Mouse (Mus musculus): Measurements from ENCODE around the gene Hhat. TPM values are rescaled to one million over a fixed set of nuclear protein-coding genes. Genes with fewer than 3 reads are reported as not detected.

Hhat gene
- polyA plus RNA-seq, 1 experiment from 2014 or later = 3.6 TPM

DNA sequence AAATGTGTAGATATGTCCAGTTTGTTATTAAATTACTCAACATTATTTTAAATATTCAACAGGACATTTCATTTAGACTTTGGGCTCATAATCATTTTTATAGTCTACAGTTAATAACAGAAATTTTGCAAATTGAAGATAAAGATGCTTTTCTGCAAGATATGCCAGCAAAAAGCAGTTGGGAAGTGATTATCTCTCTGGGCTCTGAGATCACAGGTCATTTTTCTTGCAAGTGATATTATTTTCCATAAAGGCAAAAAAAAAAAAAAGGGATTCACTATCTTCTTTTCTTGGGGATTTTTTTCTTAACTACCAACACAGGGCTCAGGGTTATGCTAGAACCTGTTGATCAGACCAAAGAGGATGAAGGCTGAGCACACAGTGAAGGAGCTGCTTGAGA, 238.0 kb downstream of the Hhat start:
- H3K4me1 ChIP-seq (replicated peaks; ENCODE audit: control insufficient read depth, insufficient read depth) = no peaks in the 10 kb centered on the region
- no peaks in the 10 kb centered on the region for H3K9me3 ChIP-seq (ENCODE audit: control insufficient read depth, low read length)
- DNase-seq (ENCODE audit: low spot score) = no peak
- H3K36me3 ChIP-seq (ENCODE audit: control insufficient read depth, insufficient read depth, low read length) = no peaks in the 10 kb centered on the region
- no peak overlapping the region for H3K27ac ChIP-seq (replicated peaks)
- no peak for ATAC-seq (ENCODE audit: low FRiP score, low TSS enrichment)
- no peak overlapping the region for H3K4me2 ChIP-seq (replicated peaks; ENCODE audit: low read depth)
- no peaks in the 10 kb centered on the region for H3K27me3 ChIP-seq (ENCODE audit: control insufficient read depth, insufficient read depth, low read length)
- H3K4me3 ChIP-seq (ENCODE audit: low read depth, low read length) = no peak overlapping the region
- TF ChIP-seq EP300 (optimal IDR thresholded peaks at IDR 0.05) (no peak), CTCF (IDR thresholded peaks at IDR 0.05; ENCODE audit: low read depth) (no peak)
- H3K9ac ChIP-seq (ENCODE audit: low read length) = no peak overlapping the region

DNA sequence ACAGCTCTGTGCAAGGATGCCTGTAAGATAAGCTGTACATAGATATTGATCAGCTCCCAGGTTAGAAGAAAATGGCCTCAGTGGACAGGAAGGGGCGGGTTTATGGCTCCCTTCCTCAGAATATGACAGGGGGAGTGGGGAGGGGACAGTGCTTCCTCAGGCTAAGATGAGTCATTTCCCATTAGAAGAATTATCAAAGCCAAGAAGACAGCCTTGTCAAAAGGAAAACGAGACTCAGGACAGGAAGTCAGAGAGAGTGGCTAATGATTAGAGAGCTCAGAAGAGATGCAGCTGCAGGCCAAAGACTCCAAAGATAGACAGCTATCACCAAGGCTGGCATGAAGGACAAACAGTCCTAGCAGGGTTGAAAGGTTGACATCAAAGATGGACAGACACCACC, 238.8 kb downstream of the Hhat start:
- Histone ChIP-seq H3K4me2 (replicated peaks; ENCODE audit: low read depth) (no peak overlapping the region), H3K9me3 (ENCODE audit: control insufficient read depth, low read length) (no peaks in the 10 kb centered on the region), H3K27ac (replicated peaks) (no peak overlapping the region), H3K27me3 (ENCODE audit: control insufficient read depth, insufficient read depth, low read length) (no peaks in the 10 kb centered on the region), H3K4me1 (replicated peaks; ENCODE audit: control insufficient read depth, insufficient read depth) (no peaks in the 10 kb centered on the region), H3K36me3 (ENCODE audit: control insufficient read depth, insufficient read depth, low read length) (no peaks in the 10 kb centered on the region), H3K4me3 (ENCODE audit: low read depth, low read length) (no peak overlapping the region), H3K9ac (ENCODE audit: low read length) (no peak overlapping the region)
- ATAC-seq (ENCODE audit: low FRiP score, low TSS enrichment) (no peak), DNase-seq (ENCODE audit: low spot score) (no peak)
- 43% methylated on average over 2 of the region's 2 CpGs for WGBS
- TF ChIP-seq CTCF (IDR thresholded peaks at IDR 0.05; ENCODE audit: low read depth) (no peak), EP300 (optimal IDR thresholded peaks at IDR 0.05) (no peak)

DNA sequence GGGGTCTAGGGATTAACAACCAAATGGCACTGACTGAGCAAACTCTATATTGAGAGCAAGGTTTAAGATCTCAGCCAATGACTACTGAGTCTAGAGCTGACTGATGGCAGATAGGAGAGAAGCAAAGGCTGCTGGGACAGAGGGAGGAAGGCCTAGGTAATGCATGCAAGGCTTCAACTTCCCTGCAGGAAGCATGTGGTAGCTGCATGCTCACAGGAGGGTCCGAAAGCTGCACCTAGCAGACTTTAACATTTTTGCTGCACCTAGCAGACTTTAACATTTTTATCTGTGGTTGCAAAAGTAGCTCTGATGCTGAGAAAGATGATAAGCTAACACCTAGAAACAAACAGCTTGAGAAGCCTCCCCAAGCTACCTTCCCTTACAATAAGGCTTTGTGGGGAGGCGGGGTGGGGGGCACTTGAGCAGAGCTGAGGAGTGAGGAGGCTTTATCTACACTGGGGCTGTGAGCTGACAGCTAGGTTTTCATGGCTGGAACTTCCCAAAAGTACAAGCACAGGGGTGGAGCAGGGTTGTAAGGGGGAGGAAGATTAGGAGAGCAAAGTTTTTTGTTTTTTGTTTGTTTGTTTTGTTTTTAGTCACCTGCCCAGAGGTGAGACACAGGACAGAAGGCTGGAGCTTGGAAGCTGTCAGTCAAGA, 239.4 kb downstream of the Hhat start:
- H3K27me3 ChIP-seq (ENCODE audit: control insufficient read depth, insufficient read depth, low read length) = no peaks in the 10 kb centered on the region
- H3K4me1 ChIP-seq (replicated peaks; ENCODE audit: control insufficient read depth, insufficient read depth) = no peaks in the 10 kb centered on the region
- H3K4me3 ChIP-seq (ENCODE audit: low read depth, low read length) = no peak overlapping the region
- H3K4me2 ChIP-seq (replicated peaks; ENCODE audit: low read depth) = no peak overlapping the region
- H3K9ac ChIP-seq (ENCODE audit: low read length) = no peak overlapping the region
- H3K36me3 ChIP-seq (ENCODE audit: control insufficient read depth, insufficient read depth, low read length) = no peaks in the 10 kb centered on the region
- H3K9me3 ChIP-seq (ENCODE audit: control insufficient read depth, low read length) = no peaks in the 10 kb centered on the region
- no peak for DNase-seq (ENCODE audit: low spot score)
- TF ChIP-seq EP300 (optimal IDR thresholded peaks at IDR 0.05) (no peak), CTCF (IDR thresholded peaks at IDR 0.05; ENCODE audit: low read depth) (no peak)
- H3K27ac ChIP-seq (replicated peaks) = no peak overlapping the region
- 71% methylated on average over 2 of the region's 2 CpGs for WGBS
- ATAC-seq (ENCODE audit: low FRiP score, low TSS enrichment) = no peak

DNA sequence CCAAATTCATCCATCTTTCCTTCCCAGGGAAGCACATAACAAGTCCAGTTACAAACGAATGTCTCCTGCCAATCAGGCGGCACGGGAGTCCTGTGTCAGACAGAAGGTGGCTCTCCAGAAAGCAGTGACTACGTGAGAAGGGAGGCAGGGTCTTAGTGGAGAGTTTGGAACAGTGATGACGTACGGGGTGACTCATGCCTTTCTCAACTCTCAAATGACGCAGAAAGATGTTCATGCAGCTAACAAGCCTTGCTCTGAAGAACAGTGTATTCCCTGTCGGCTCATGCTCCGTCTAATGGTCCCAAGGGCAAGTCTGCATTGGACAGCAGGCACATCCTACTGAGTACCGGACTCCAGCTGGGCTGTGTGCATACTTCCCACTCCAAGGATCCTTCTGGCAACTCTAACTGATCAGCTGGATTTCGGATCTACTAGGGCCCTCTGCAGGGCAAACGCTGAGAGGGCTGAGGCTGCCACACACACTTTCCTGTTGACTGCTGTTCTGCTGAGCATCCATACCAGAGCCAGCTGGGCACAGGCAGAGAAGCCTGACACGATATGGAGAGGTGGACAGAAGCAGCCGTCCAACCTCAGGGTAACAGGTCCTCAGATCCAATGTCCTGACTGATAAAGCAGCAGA, 245.2 kb downstream of the Hhat start:
- Histone ChIP-seq H3K4me2 (replicated peaks; ENCODE audit: low read depth) (no peak overlapping the region), H3K9me3 (ENCODE audit: control insufficient read depth, low read length) (no peaks in the 10 kb centered on the region), H3K27ac (replicated peaks) (no peak overlapping the region), H3K4me1 (replicated peaks; ENCODE audit: control insufficient read depth, insufficient read depth) (no peaks in the 10 kb centered on the region), H3K27me3 (ENCODE audit: control insufficient read depth, insufficient read depth, low read length) (no peaks in the 10 kb centered on the region), H3K36me3 (ENCODE audit: control insufficient read depth, insufficient read depth, low read length) (no peaks in the 10 kb centered on the region), H3K4me3 (ENCODE audit: low read depth, low read length) (no peak overlapping the region), H3K9ac (ENCODE audit: low read length) (no peak overlapping the region)
- WGBS = 57% methylated on average over 14 of the region's 14 CpGs
- TF ChIP-seq EP300 (optimal IDR thresholded peaks at IDR 0.05) = no peak
- no peak for TF ChIP-seq CTCF (IDR thresholded peaks at IDR 0.05; ENCODE audit: low read depth)
- DNase-seq (ENCODE audit: low spot score) = no peak
- ATAC-seq (ENCODE audit: low FRiP score, low TSS enrichment) = no peak

DNA sequence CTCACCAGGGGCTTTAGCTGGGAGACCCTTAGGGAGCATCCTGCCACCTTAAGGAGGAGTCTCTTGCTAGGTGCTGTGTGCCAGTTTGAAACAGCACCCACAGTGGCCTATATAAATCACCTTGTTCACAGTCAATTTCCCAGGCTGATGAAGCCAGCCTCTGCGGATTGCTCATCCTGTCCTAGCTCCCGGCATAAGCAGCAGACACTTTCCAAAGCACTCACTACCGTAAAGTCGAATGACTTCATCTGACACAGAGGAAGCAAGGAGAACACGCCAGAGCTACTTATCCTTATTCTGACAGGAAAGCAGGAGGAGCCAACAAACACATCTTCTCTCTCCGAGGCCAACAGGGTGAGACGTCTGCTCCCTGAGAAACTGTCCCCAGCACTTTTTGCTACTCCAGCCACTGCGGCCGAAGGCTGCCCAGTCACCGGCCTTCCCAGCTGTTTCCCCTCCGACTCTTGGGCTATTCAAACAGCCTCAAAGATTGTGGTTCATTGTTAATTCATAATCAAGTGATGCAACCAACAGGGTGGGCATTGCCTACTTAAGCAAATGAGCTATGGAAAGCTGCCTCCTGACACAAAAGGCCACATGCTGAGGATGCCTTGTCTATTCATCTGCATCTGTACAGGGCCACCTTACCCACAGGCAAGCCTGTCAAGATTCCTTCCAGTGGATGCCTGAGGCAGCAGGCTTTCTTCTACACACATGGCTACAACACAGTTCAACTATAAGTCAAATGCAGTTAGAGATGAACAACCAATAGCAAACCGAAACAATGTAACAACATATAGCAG, 248.4 kb downstream of the Hhat start:
- no peak for DNase-seq (ENCODE audit: low spot score)
- ATAC-seq (ENCODE audit: low FRiP score, low TSS enrichment) = no peak
- WGBS = 45% methylated on average over 12 of the region's 12 CpGs

More for the DNA sequence above, 248.4 kb downstream of the Hhat start:
- Histone ChIP-seq H3K9me3 (ENCODE audit: control insufficient read depth, low read length) (no peaks in the 10 kb centered on the region), H3K4me1 (replicated peaks; ENCODE audit: control insufficient read depth, insufficient read depth) (no peaks in the 10 kb centered on the region), H3K4me2 (replicated peaks; ENCODE audit: low read depth) (no peak overlapping the region), H3K27ac (replicated peaks) (no peak overlapping the region), H3K27me3 (ENCODE audit: control insufficient read depth, insufficient read depth, low read length) (no peaks in the 10 kb centered on the region), H3K4me3 (ENCODE audit: low read depth, low read length) (no peak overlapping the region), H3K36me3 (ENCODE audit: control insufficient read depth, insufficient read depth, low read length) (no peaks in the 10 kb centered on the region), H3K9ac (ENCODE audit: low read length) (no peak overlapping the region)
- no peak for TF ChIP-seq EP300 (optimal IDR thresholded peaks at IDR 0.05)
- no peak for TF ChIP-seq CTCF (IDR thresholded peaks at IDR 0.05; ENCODE audit: low read depth)

Measured in stomach, postnatal 0 days (tissue).